Comparison of ENCODE assay signal across 23 mouse cellular contexts in the genomic region with DNA sequence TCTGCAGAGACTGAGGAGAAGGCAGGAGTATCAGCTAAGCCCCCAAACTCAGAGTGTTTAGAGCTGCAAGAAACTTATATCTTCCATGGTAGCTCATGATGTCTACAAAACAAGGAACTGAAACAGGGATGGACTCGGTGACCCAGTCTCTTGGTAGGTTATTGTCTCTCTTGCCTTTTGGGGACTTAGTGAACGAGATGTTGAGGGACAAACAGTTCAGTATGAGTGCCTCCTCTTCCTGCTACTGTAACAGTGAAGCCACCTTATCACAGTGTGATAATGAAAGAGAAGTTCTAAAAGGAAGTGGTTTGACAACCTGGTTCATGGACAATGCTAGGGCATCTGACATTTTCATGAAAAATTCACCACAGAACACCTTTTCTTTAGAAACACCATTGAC. TPM values are rescaled to one million over a fixed set of nuclear protein-coding genes. Genes with fewer than 3 reads are reported as not detected.
DNase-seq lines count a peak whose midpoint lies in the region; ATAC-seq and TF ChIP-seq lines count a peak whose summit lies in the region.
"Had no signal": no experiment of that assay in that cellular context is flagged by ENCODE, and none has a peak within 500 bp of the region (broad histone marks: within the 10 kb centered on the region; RNA-seq: fewer than 3 reads in every experiment).

No protein-coding gene starts in this region.

- WGBS in thymus, adult 2 months, result 14% methylated on average over 2 of the region's 2 CpGs

- no peak for DNase-seq in thymus, adult 2 months
- no peak for DNase-seq in thymus, adult 18-20 months
- peak; percentile 36 for DNase-seq in T-cell, adult 2 months (ENCODE audit: low spot score)
- peak; percentile 65 for DNase-seq in splenic B cell, adult 2 months (ENCODE audit: low read depth, low spot score)
- no peak for DNase-seq in adrenal gland, adult 2 months
- DNase-seq in cerebellum, postnatal 10 days, result no peak
- DNase-seq: cerebellum, adult 2 months; embryo, embryonic 11 days; heart, adult 2 months; heart, postnatal 4 days; kidney, adult 11 months; liver, embryonic 13.5 days had no signal

- H3K27me3 ChIP-seq in thymus, adult 2 months (ENCODE audit: control insufficient read depth, insufficient read depth, low read length), result no peaks in the 10 kb centered on the region
- no peaks in the 10 kb centered on the region for H3K27me3 ChIP-seq in splenic B cell, adult 2 months (ENCODE audit: control insufficient read depth, insufficient read depth, low read length, poor library complexity, severe bottlenecking)
- H3K27me3 ChIP-seq: embryonic facial prominence, embryonic 15.5 days; heart, embryonic 15.5 days; limb, embryonic 13.5 days; liver, embryonic 13.5 days; lung, embryonic 15.5 days; midbrain, embryonic 12.5 days had no signal

- H3K36me3 ChIP-seq in thymus, adult 2 months (ENCODE audit: control insufficient read depth, insufficient read depth, low read length), result no peaks in the 10 kb centered on the region
- no peaks in the 10 kb centered on the region for H3K36me3 ChIP-seq in splenic B cell, adult 2 months (ENCODE audit: control insufficient read depth, insufficient read depth, low read length, poor library complexity, severe bottlenecking)
- H3K36me3 ChIP-seq: embryonic facial prominence, embryonic 15.5 days; G1E; heart, embryonic 15.5 days; limb, embryonic 13.5 days; liver, embryonic 13.5 days; lung, embryonic 15.5 days; midbrain, embryonic 12.5 days had no signal

- no peak for TF ChIP-seq POLR2A in thymus, adult 2 months (IDR thresholded peaks at IDR 0.05; ENCODE audit: control insufficient read depth, extremely low read depth, insufficient read depth, low read length, poor library complexity)

- no peak for TF ChIP-seq CTCF in thymus, adult 2 months (IDR thresholded peaks at IDR 0.05; ENCODE audit: borderline replicate concordance, control insufficient read depth, extremely low read depth, insufficient read depth, low read length, poor library complexity)

- H3K4me1 ChIP-seq in thymus, adult 2 months (replicated peaks; ENCODE audit: control insufficient read depth, insufficient read depth, low read length), result peaks cover 23% of the 10 kb centered on the region
- H3K4me1 ChIP-seq: embryonic facial prominence, embryonic 15.5 days; heart, embryonic 15.5 days; limb, embryonic 13.5 days; liver, embryonic 13.5 days; lung, embryonic 15.5 days; midbrain, embryonic 12.5 days had no signal

- H3K27ac ChIP-seq in thymus, adult 2 months (ENCODE audit: control insufficient read depth, insufficient read depth, low read length), result peak overlapping the region; percentile 9
- H3K27ac ChIP-seq: embryonic facial prominence, embryonic 15.5 days; heart, adult 2 months; heart, embryonic 15.5 days; limb, embryonic 13.5 days; liver, embryonic 13.5 days; lung, embryonic 15.5 days; macrophage; midbrain, embryonic 12.5 days had no signal

- H3K4me3 ChIP-seq in thymus, adult 2 months (ENCODE audit: control insufficient read depth, insufficient read depth, low read length), result no peak overlapping the region
- H3K4me3 ChIP-seq: embryonic facial prominence, embryonic 15.5 days; heart, adult 2 months; heart, embryonic 15.5 days; limb, embryonic 13.5 days; liver, embryonic 13.5 days; lung, embryonic 15.5 days; midbrain, embryonic 12.5 days; myocyte had no signal

- peak; percentile 68 for ATAC-seq in megakaryocyte, adult 5-6 weeks (ENCODE audit: poor library complexity, severe bottlenecking)
- no peak for ATAC-seq in erythroid progenitor cell, adult 5-6 weeks (replicated peaks; ENCODE audit: low FRiP score, poor library complexity, severe bottlenecking)
- ATAC-seq: hindbrain, embryonic 16.5 days had no signal

RNA-seq across cellular contexts. Expression of a gene that starts 40.0 kb away (rescaled TPM):
- polyA plus RNA-seq in thymus, adult 2 months (2012; rRNA removed), result 47.2 and 68.7 TPM in 2 replicates
- total RNA-seq in megakaryocyte, adult 5-6 weeks (2015), result 47.1 and 54.7 TPM in 2 replicates
- total RNA-seq in megakaryocyte, adult 5-6 weeks (2017), result 19.9 and 26.2 TPM in 2 replicates
- total RNA-seq in erythroid progenitor cell, adult 5-6 weeks (2015; ENCODE audit: low replicate concordance), result 27.0 and 38.6 TPM in 2 replicates
- total RNA-seq in erythroid progenitor cell, adult 5-6 weeks (2017; ENCODE audit: low replicate concordance), result 22.3 and 26.6 TPM in 2 replicates
- 10 to 100 TPM; 46.3 to 51.0 TPM for total RNA-seq in adrenal gland, adult 2 months (2021)
- 98.1 and 98.8 TPM in 2 replicates for polyA plus RNA-seq in adrenal gland, adult 2 months (2012; rRNA removed)

Comparison
In these comparisons a context has a peak if more than half of its experiments do, and no peak if none do; other contexts are left out.
1. DNase-seq: peak in T-cell, adult 2 months (single experiment) and splenic B cell, adult 2 months (single experiment); none in thymus, adult 2 months (single experiment), thymus, adult 18-20 months (0 of 2), adrenal gland, adult 2 months (single experiment) and cerebellum, postnatal 10 days (0 of 2).